Mouse (Mus musculus) left cerebral cortex, postnatal 36 days (tissue): ENCODE data around the gene Mgmt. TPM values are rescaled to one million over a fixed set of nuclear protein-coding genes. Genes with fewer than 3 reads are reported as not detected.
A peak's percentile ranks its signal among the peaks of the same experiment; 100 is the strongest.

Source experiments
- DNase-seq, 2 experiments: peaks; one replicate each; pipeline ENCODE4 v3.0.0; 2021 to 2022; ENCODE audit warnings: low spot score in 2 of 2, mixed read lengths in 1 of 2
- intact Hi-C: fragments of 180-260 bp; cut with DNase I; formaldehyde crosslinking; loops from one replicate; pipeline ENCODE4 v1.15.1; 2025
- total RNA-seq, 2 experiments: library from RNA; stranded (reverse); gene quantifications; 2 replicates each; pipeline ENCODE4 v1.2.3; 2021

Mgmt gene
- total RNA-seq, 2 experiments from 2014 or later: 0.57 to 0.59 TPM

GRCm38 (mm10) chr7:137084651-137085050, 190.2 kb downstream of the Mgmt start:
- no peak for DNase-seq
- intact Hi-C loops: no loop called here

GRCm38 (mm10) chr7:137085969-137086606, 191.7 kb downstream of the Mgmt start:
- DNase-seq: no peak
- intact Hi-C loops: no loop called here

GRCm38 (mm10) chr7:137087136-137087535, 192.7 kb downstream of the Mgmt start:
- intact Hi-C loops: no loop called here
- no peak for DNase-seq

- no peak for DNase-seq
- intact Hi-C loops: no loop called here
Measured at GRCm38 (mm10) chr7:137088141-137088540, 193.7 kb downstream of the Mgmt start.

DNA sequence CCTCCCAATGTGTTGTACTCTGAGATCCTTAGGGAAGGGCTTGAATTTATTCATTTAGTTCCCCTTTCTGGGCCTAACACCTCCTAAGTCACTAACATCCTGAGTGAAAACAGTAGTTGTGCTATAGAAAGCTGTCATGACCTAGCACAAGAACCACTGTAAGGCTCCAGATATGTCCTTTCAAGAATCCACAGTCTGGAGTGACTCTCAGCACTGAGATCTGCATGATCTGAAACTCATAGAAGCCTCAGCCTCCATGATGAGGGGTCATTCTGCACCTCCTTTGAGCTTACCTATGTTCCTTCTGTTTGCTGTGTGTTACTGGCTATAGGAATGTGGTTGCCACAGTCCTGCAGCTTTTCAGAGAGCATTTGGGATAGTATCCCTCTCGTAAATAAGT, 200.1 kb downstream of the Mgmt start:
- no peak for DNase-seq
- intact Hi-C loops: no loop called here

DNA sequence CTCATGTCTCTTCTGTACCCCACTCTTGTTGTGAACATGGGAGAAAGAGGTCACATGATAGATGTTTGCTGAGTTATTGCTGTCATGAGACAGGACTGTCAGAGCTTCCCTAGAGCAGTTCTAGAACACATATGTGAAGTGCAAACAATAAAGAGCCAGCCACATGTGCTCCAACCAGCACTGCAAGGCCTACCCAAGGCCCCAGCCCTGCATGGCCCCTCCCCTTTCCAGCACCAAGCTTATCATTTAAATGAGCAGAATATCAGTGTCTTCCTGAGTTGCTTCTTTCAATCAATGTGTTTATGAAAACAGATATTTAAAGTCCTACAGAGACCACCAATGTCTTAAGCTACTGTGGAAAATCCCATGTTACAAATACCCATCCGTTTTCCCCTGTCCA, 201.3 kb downstream of the Mgmt start:
- no peak for DNase-seq
- intact Hi-C loops: no loop called here

DNA sequence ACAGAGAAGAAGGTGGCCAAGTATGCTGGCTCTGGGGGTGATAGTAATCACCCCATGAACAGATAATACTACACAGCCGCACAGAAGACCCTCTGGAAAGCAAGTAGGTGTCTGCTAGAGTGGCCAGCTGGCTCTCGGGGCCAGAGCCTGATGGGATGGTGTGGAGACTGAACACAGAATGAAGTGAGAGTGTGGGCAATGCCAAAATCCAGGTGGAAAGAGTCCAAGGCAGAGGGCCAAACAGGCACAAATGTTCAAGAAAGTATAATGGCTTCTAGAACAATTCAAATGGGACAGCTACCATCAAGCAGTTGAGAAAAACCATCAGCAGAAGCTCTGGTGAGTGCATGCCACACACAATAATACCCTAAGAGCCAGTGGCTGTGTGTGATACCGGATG, 205.4 kb downstream of the Mgmt start:
- intact Hi-C loops: no loop called here

DNA sequence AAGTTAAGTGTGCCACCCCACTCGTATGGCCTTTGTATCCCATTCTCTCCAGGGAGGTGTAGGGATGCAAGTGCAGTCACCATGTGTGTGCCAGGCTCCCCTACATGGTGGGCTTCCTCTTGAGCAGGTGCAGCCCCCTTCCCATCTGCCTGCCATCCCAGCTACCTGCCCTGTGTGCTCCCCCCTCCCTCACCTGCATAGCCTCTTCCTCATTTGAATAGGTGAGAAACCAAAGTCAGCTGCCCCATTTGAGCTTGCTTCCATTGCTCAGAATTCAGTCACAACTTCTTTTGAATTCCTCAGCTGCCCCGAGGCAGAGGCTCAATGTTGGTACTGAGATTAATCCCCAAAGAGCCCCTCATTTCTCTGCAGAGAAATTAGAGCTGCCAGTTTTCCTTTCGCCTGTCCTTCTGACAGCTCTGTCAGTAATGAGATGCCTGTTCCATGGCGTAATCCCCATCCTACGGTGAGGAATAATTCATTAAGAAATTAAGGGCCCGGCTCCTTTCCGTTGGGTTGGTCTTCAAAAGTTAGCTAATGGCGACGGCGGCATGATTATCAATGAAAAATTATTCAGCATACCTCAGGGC, 208.3 kb downstream of the Mgmt start:
- DNase-seq: no peak
- intact Hi-C loops: no loop called here

More for the DNA sequence above, 205.4 kb downstream of the Mgmt start:
- no peak for DNase-seq

GRCm38 (mm10) chr7:137112101-137112500, 217.7 kb downstream of the Mgmt start:
- no peak for DNase-seq
- intact Hi-C loops: no loop called here

DNA sequence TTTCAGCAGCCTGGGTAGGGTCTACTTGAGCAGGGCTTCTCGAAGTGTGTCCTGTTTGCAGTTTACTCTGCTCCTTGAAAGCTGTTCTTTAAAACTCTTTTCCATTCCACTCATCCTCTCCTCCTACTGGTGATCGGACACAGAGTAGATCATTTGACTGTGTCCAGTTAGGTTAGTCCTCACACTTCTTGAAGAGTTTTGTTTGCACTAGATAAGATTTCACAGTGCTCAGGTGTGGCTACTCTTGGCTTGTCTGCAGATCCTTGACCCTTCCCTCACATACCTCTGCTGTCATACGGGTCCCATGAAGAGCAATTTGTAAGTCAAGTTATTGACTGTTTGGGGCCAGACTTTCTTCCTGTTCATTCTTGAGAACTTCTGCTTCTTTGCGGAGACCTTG, 221.8 kb downstream of the Mgmt start:
- DNase-seq: no peak
- intact Hi-C loops: no loop called here

- DNase-seq: peak in 1 of 2 experiments; percentile 5
- intact Hi-C loops: no loop called here
Measured at GRCm38 (mm10) chr7:137121243-137121858, 226.9 kb downstream of the Mgmt start.

GRCm38 (mm10) chr7:137128726-137129125, 234.3 kb downstream of the Mgmt start:
- intact Hi-C loops: no loop called here
- DNase-seq: peak; percentile 5 to 9

- no peak for DNase-seq
- intact Hi-C loops: no loop called here
Measured at GRCm38 (mm10) chr7:137130211-137130610, 235.8 kb downstream of the Mgmt start.

DNA sequence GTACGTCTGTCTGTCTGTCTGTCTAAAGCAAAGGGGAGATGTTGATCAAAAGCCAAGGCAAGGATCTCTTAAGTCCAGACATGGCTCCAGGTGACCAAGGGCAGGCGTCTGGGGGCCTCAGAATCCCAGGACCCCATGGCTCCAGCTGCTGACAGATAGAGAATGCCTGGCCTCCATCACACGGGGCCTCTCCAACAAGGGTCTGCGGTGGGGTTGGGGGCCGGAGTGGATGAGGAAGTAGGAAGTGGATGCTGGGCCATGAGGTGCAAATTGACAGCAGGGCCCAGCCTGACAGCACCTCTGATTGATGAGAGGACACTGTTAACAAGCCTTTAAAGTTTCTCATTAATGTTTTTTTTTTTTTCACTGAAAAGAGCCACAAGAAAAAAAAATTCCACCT, 237.5 kb downstream of the Mgmt start:
- intact Hi-C loops: no loop called here
- DNase-seq: no peak

DNA sequence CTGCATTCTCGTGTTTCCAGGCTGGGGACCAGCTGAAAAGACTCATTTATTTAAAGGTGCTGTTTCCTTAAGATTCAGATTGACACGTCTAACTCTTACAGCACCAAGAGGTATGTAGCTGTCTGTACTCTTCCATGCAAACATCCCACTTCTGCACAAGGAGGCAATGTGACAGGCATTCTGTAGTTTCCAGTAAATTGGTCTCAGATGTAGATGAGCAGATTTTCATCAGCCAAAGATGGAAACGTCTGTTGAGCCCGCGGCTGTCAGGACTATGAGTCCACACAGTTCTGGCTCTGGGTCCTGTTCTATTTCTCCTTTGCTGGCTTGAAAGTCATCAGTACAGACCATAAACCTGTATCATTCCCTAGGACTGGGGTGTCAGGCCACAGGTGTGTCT, 243.7 kb downstream of the Mgmt start:
- intact Hi-C loops: no loop called here
- DNase-seq: no peak

GRCm38 (mm10) chr7:137140321-137140720, 245.9 kb downstream of the Mgmt start:
- no peak for DNase-seq
- intact Hi-C loops: no loop called here

- intact Hi-C loops: no loop called here
- no peak for DNase-seq
Measured at GRCm38 (mm10) chr7:137141386-137141785, 247.0 kb downstream of the Mgmt start.

- DNase-seq: no peak
- intact Hi-C loops: no loop called here
Measured at GRCm38 (mm10) chr7:137147101-137147500, 252.7 kb downstream of the Mgmt start.

- intact Hi-C loops: no loop called here
- DNase-seq: no peak
Measured at GRCm38 (mm10) chr7:137151854-137152253, 257.4 kb downstream of the Mgmt start.

- intact Hi-C loops: no loop called here
- DNase-seq: no peak
Measured at GRCm38 (mm10) chr7:137154623-137155022, 260.2 kb downstream of the Mgmt start.

GRCm38 (mm10) chr7:137159086-137159485, 264.7 kb downstream of the Mgmt start:
- DNase-seq: no peak
- intact Hi-C loops: no loop called here
